Mouse (Mus musculus) kidney, postnatal 25 days (tissue): ENCODE results near the gene Cd6.

Experiments used
- DNase-seq, 2 experiments: peaks; one replicate each; pipeline ENCODE4 v3.0.0; 2021; ENCODE audit warnings: mixed read lengths in 2 of 2

The Cd6 gene

GRCm38 (mm10) chr19:10835671-10836070 lies 5.8 kb upstream of the Cd6 start:
- DNase-seq: no peak

- DNase-seq: no peak
These were observed 3.8 kb upstream of the Cd6 start for GRCm38 (mm10) chr19:10833611-10834010.

- DNase-seq: no peak
These were observed 2.2 kb upstream of the Cd6 start for GRCm38 (mm10) chr19:10832030-10832429.

GRCm38 (mm10) chr19:10831424-10831823 lies 1.6 kb upstream of the Cd6 start:
- DNase-seq: peak; percentile 68 to 74

GRCm38 (mm10) chr19:10828321-10828720 lies 1.5 kb downstream of the Cd6 start:
- no peak for DNase-seq

GRCm38 (mm10) chr19:10824061-10824460 lies 5.8 kb downstream of the Cd6 start:
- DNase-seq: no peak

- no peak for DNase-seq
These were observed 7.3 kb downstream of the Cd6 start for GRCm38 (mm10) chr19:10822534-10822933.

- no peak for DNase-seq
These were observed 8.5 kb downstream of the Cd6 start for GRCm38 (mm10) chr19:10821319-10821718.

GRCm38 (mm10) chr19:10818217-10818946 lies 11.5 kb downstream of the Cd6 start:
- DNase-seq: peak; percentile 29 to 69

- no peak for DNase-seq
These were observed 13.4 kb downstream of the Cd6 start for GRCm38 (mm10) chr19:10816462-10816861.

- DNase-seq: no peak
These were observed 14.0 kb downstream of the Cd6 start for GRCm38 (mm10) chr19:10815871-10816270.

- no peak for DNase-seq
These were observed 16.0 kb downstream of the Cd6 start for GRCm38 (mm10) chr19:10813905-10814304.

GRCm38 (mm10) chr19:10813039-10813438 lies 16.8 kb downstream of the Cd6 start:
- DNase-seq: no peak

- DNase-seq: no peak
These were observed 18.4 kb downstream of the Cd6 start for GRCm38 (mm10) chr19:10811471-10811870.

- no peak for DNase-seq
These were observed 19.7 kb downstream of the Cd6 start for GRCm38 (mm10) chr19:10810176-10810492.

GRCm38 (mm10) chr19:10809428-10810175 lies 20.3 kb downstream of the Cd6 start:
- no peak for DNase-seq

GRCm38 (mm10) chr19:10808524-10809233 lies 21.2 kb downstream of the Cd6 start:
- DNase-seq: no peak

- DNase-seq: no peak
These were observed 24.1 kb downstream of the Cd6 start for GRCm38 (mm10) chr19:10805661-10806285.

- DNase-seq: no peak
These were observed 24.8 kb downstream of the Cd6 start for GRCm38 (mm10) chr19:10804850-10805660.

GRCm38 (mm10) chr19:10803751-10804150 lies 26.1 kb downstream of the Cd6 start:
- no peak for DNase-seq

GRCm38 (mm10) chr19:10801906-10802305 lies 28.0 kb downstream of the Cd6 start:
- no peak for DNase-seq

GRCm38 (mm10) chr19:10801070-10801469 lies 28.8 kb downstream of the Cd6 start:
- DNase-seq: no peak
